Mouse (Mus musculus): ENCODE results near the gene Sars2. TPM values are rescaled to one million over a fixed set of nuclear protein-coding genes. Genes with fewer than 3 reads are reported as not detected.

The Sars2 gene
- polyA plus RNA-seq, 1 experiment from 2014 or later, result 25.3 TPM

- no peaks in the 10 kb centered on the region for H3K27me3 ChIP-seq
- peak overlapping the region; percentile 84 for H3K27ac ChIP-seq (replicated peaks)
- 40% methylated on average over 6 of the region's 6 CpGs for WGBS
- no peaks in the 10 kb centered on the region for H3K9me3 ChIP-seq (replicated peaks)
- ATAC-seq (ENCODE audit: insufficient number of reproducible peaks, low FRiP score, low TSS enrichment, low read depth), result peak; percentile 66
- no peak overlapping the region for H3K9ac ChIP-seq
- H3K36me3 ChIP-seq, result peaks cover 19% of the 10 kb centered on the region
- no peak overlapping the region for H3K4me3 ChIP-seq (replicated peaks)
- H3K4me2 ChIP-seq (replicated peaks), result no peak overlapping the region
- peaks cover 21% of the 10 kb centered on the region for H3K4me1 ChIP-seq
These were observed 38.4 kb downstream of the Sars2 start for GRCm38 (mm10) chr7:28780067-28780658.

GRCm38 (mm10) chr7:28780857-28781256 is 39.1 kb downstream of the Sars2 start:
- no peak overlapping the region for H3K4me2 ChIP-seq (replicated peaks)
- H3K9ac ChIP-seq, result no peak overlapping the region
- ATAC-seq (ENCODE audit: insufficient number of reproducible peaks, low FRiP score, low TSS enrichment, low read depth), result no peak
- H3K4me3 ChIP-seq (replicated peaks), result no peak overlapping the region
- H3K36me3 ChIP-seq, result peaks cover 25% of the 10 kb centered on the region
- H3K4me1 ChIP-seq, result peaks cover 21% of the 10 kb centered on the region
- peak overlapping the region; percentile 84 for H3K27ac ChIP-seq (replicated peaks)
- H3K9me3 ChIP-seq (replicated peaks), result no peaks in the 10 kb centered on the region
- no peaks in the 10 kb centered on the region for H3K27me3 ChIP-seq
- WGBS, result 68% methylated on average over 7 of the region's 7 CpGs

- H3K36me3 ChIP-seq, result peaks cover 30% of the 10 kb centered on the region
- H3K27ac ChIP-seq (replicated peaks), result peak overlapping the region; percentile 84; the same call in 1 of the 2 replicates
- H3K9me3 ChIP-seq (replicated peaks), result no peaks in the 10 kb centered on the region
- no peaks in the 10 kb centered on the region for H3K27me3 ChIP-seq
- H3K4me3 ChIP-seq (replicated peaks), result no peak overlapping the region
- H3K9ac ChIP-seq, result no peak overlapping the region
- 83% methylated on average over 8 of the region's 8 CpGs for WGBS
- no peak for ATAC-seq (ENCODE audit: insufficient number of reproducible peaks, low FRiP score, low TSS enrichment, low read depth)
- H3K4me2 ChIP-seq (replicated peaks), result no peak overlapping the region
- peaks cover 21% of the 10 kb centered on the region for H3K4me1 ChIP-seq
These were observed 39.5 kb downstream of the Sars2 start for GRCm38 (mm10) chr7:28781261-28781663.

GRCm38 (mm10) chr7:28785161-28785560 is 43.4 kb downstream of the Sars2 start:
- Histone ChIP-seq H3K4me2 (replicated peaks) (no peak overlapping the region), H3K27me3 (no peaks in the 10 kb centered on the region), H3K36me3 (peaks cover 23% of the 10 kb centered on the region), H3K27ac (replicated peaks) (no peak overlapping the region), H3K9ac (no peak overlapping the region), H3K4me1 (peaks cover 44% of the 10 kb centered on the region), H3K4me3 (replicated peaks) (no peak overlapping the region), H3K9me3 (replicated peaks) (no peaks in the 10 kb centered on the region)
- no peak for ATAC-seq (ENCODE audit: insufficient number of reproducible peaks, low FRiP score, low TSS enrichment, low read depth)
- WGBS, result 76% methylated on average over 5 of the region's 5 CpGs

- Histone ChIP-seq H3K4me3 (replicated peaks) (no peak overlapping the region), H3K4me1 (peaks cover 32% of the 10 kb centered on the region), H3K36me3 (peaks cover 23% of the 10 kb centered on the region), H3K9me3 (replicated peaks) (no peaks in the 10 kb centered on the region), H3K27ac (replicated peaks) (no peak overlapping the region), H3K9ac (no peak overlapping the region), H3K27me3 (no peaks in the 10 kb centered on the region), H3K4me2 (replicated peaks) (no peak overlapping the region)
- 91% methylated on average over 9 of the region's 9 CpGs for WGBS
- ATAC-seq (ENCODE audit: insufficient number of reproducible peaks, low FRiP score, low TSS enrichment, low read depth), result no peak
These were observed 46.1 kb downstream of the Sars2 start for GRCm38 (mm10) chr7:28787884-28788283.

GRCm38 (mm10) chr7:28788307-28789195 is 46.8 kb downstream of the Sars2 start, which contains the start of gene Rinl:
Gene Rinl (plus strand): TSS chr7:28788969.
- 43% methylated on average over 5 of the region's 5 CpGs for WGBS
- H3K4me2 ChIP-seq (replicated peaks), result no peak within 1 kb of the TSS
- H3K4me1 ChIP-seq, result peaks cover 32% of the 10 kb centered on the region
- no peak for ATAC-seq (ENCODE audit: insufficient number of reproducible peaks, low FRiP score, low TSS enrichment, low read depth)
- H3K27me3 ChIP-seq, result no peaks in the 10 kb centered on the region
- H3K4me3 ChIP-seq (replicated peaks), result no peak within 1 kb of the TSS
- H3K9me3 ChIP-seq (replicated peaks), result no peaks in the 10 kb centered on the region
- H3K9ac ChIP-seq, result no peak within 1 kb of the TSS
- H3K27ac ChIP-seq (replicated peaks), result peak within 1 kb of the TSS; percentile 35
- H3K36me3 ChIP-seq, result peaks cover 23% of the 10 kb centered on the region

- no peak for ATAC-seq (ENCODE audit: insufficient number of reproducible peaks, low FRiP score, low TSS enrichment, low read depth)
- H3K4me1 ChIP-seq, result peaks cover 32% of the 10 kb centered on the region
- WGBS, result 43% methylated on average over 3 of the region's 3 CpGs
- no peaks in the 10 kb centered on the region for H3K9me3 ChIP-seq (replicated peaks)
- H3K27ac ChIP-seq (replicated peaks), result peak overlapping the region; percentile 35
- no peak overlapping the region for H3K9ac ChIP-seq
- no peak overlapping the region for H3K4me2 ChIP-seq (replicated peaks)
- H3K4me3 ChIP-seq (replicated peaks), result no peak overlapping the region
- H3K36me3 ChIP-seq, result peaks cover 19% of the 10 kb centered on the region
- H3K27me3 ChIP-seq, result no peaks in the 10 kb centered on the region
These were observed 47.4 kb downstream of the Sars2 start for GRCm38 (mm10) chr7:28789235-28789634.

- H3K9me3 ChIP-seq (replicated peaks), result no peaks in the 10 kb centered on the region
- peaks cover 29% of the 10 kb centered on the region for H3K4me1 ChIP-seq
- H3K4me3 ChIP-seq (replicated peaks), result no peak overlapping the region
- no peak overlapping the region for H3K4me2 ChIP-seq (replicated peaks)
- WGBS, result 46% methylated on average over 8 of the region's 8 CpGs
- no peak overlapping the region for H3K9ac ChIP-seq
- no peaks in the 10 kb centered on the region for H3K27me3 ChIP-seq
- H3K27ac ChIP-seq (replicated peaks), result peak overlapping the region; percentile 35; the same call in 1 of the 2 replicates
- H3K36me3 ChIP-seq, result peaks cover 17% of the 10 kb centered on the region
- no peak for ATAC-seq (ENCODE audit: insufficient number of reproducible peaks, low FRiP score, low TSS enrichment, low read depth)
These were observed 48.4 kb downstream of the Sars2 start for GRCm38 (mm10) chr7:28790066-28790806.

GRCm38 (mm10) chr7:28791706-28792105 is 49.9 kb downstream of the Sars2 start:
- H3K9ac ChIP-seq, result no peak overlapping the region
- no peaks in the 10 kb centered on the region for H3K9me3 ChIP-seq (replicated peaks)
- H3K27me3 ChIP-seq, result no peaks in the 10 kb centered on the region
- peaks cover 33% of the 10 kb centered on the region for H3K4me1 ChIP-seq
- H3K4me3 ChIP-seq (replicated peaks), result no peak overlapping the region
- H3K36me3 ChIP-seq, result peaks cover 5% of the 10 kb centered on the region
- H3K4me2 ChIP-seq (replicated peaks), result no peak overlapping the region
- ATAC-seq (ENCODE audit: insufficient number of reproducible peaks, low FRiP score, low TSS enrichment, low read depth), result no peak
- no peak overlapping the region for H3K27ac ChIP-seq (replicated peaks)

GRCm38 (mm10) chr7:28792391-28793185 is 50.8 kb downstream of the Sars2 start:
- no peak overlapping the region for H3K4me3 ChIP-seq (replicated peaks)
- no peak overlapping the region for H3K9ac ChIP-seq
- no peak overlapping the region for H3K4me2 ChIP-seq (replicated peaks)
- ATAC-seq (ENCODE audit: insufficient number of reproducible peaks, low FRiP score, low TSS enrichment, low read depth), result no peak
- no peaks in the 10 kb centered on the region for H3K27me3 ChIP-seq
- H3K27ac ChIP-seq (replicated peaks), result no peak overlapping the region
- peaks cover 3% of the 10 kb centered on the region for H3K36me3 ChIP-seq
- H3K9me3 ChIP-seq (replicated peaks), result no peaks in the 10 kb centered on the region
- WGBS, result 81% methylated on average over 14 of the region's 14 CpGs
- peaks cover 37% of the 10 kb centered on the region for H3K4me1 ChIP-seq
